Mouse (Mus musculus) embryonic facial prominence, embryonic 12.5 days (tissue): ENCODE results near the gene Chd5. TPM values are rescaled to one million over a fixed set of nuclear protein-coding genes. Genes with fewer than 3 reads are reported as not detected.

Source experiments
- ATAC-seq: fragments of 200-750 bp; cut with Nextera tagmentation; 2 replicates; pipeline ENCODE4 v1.8.0; 2017; ENCODE audit not compliant: insufficient number of reproducible peaks, insufficient read depth, low FRiP score, low TSS enrichment
- H3K27ac ChIP-seq: fragments of 300-500 bp; sonication (generic); 2 replicates; pipeline ENCODE4 v1.5.1; 2016; ENCODE audit warnings: mild to moderate bottlenecking
- H3K27me3 ChIP-seq: fragments of 300-500 bp; sonication (generic); 2 replicates; pipeline ENCODE4 v1.6.1; 2016; ENCODE audit warnings: mild to moderate bottlenecking, moderate library complexity
- H3K36me3 ChIP-seq: fragments of 300-500 bp; sonication (generic); 2 replicates; pipeline ENCODE4 v1.6.1; 2016; ENCODE audit warnings: mild to moderate bottlenecking
- H3K4me1 ChIP-seq: fragments of 300-500 bp; sonication (generic); 2 replicates; pipeline ENCODE4 v1.6.1; 2016
- H3K4me2 ChIP-seq: fragments of 300-500 bp; sonication (generic); replicated peaks from 2 replicates; pipeline ENCODE4 v1.6.1; 2016; ENCODE audit warnings: mild to moderate bottlenecking, moderate library complexity
- H3K4me3 ChIP-seq: fragments of 300-500 bp; sonication (generic); 2 replicates; pipeline ENCODE4 v1.5.1; 2016; ENCODE audit warnings: mild to moderate bottlenecking
- H3K9ac ChIP-seq: fragments of 300-500 bp; sonication (generic); 2 replicates; pipeline ENCODE4 v1.6.1; 2016; ENCODE audit warnings: mild to moderate bottlenecking, moderate library complexity
- H3K9me3 ChIP-seq: fragments of 300-500 bp; sonication (generic); 2 replicates; pipeline ENCODE4 v1.6.1; 2016; ENCODE audit warnings: mild to moderate bottlenecking, moderate library complexity
- WGBS: fragments of 180-500 bp; shearing (Covaris S2); methylation state at CpG from one replicate; pipeline ENCODE4 v1.1.7; 2016; 5-methylcytosine and 5-hydroxymethylcytosine counted together
- polyA plus RNA-seq: library from polyadenylated mRNA; unstranded; fragments of >200 nt; fragmentation: Nextera tagmentation; extraction: Ambion mirVana; gene quantifications from 2 replicates; pipeline ENCODE4 v1.2.1, GENCODE M21; 2016

Chd5 gene
- polyA plus RNA-seq, 1 experiment from 2014 or later, result 0.46 TPM

- Histone ChIP-seq H3K27ac (no peak overlapping the region), H3K36me3 (peaks cover 57% of the 10 kb centered on the region), H3K9me3 (no peaks in the 10 kb centered on the region), H3K9ac (no peak overlapping the region), H3K4me3 (no peak overlapping the region), H3K4me1 (peaks cover 20% of the 10 kb centered on the region), H3K4me2 (no peak overlapping the region), H3K27me3 (0 out of 2 replicates have a peak, but pooled peaks cover 7% of the 10 kb centered on the region)
- no peak for ATAC-seq
- 93% methylated on average over 8 of the region's 8 CpGs for WGBS
Measured at GRCm38 (mm10) chr4:152300375-152300774, 38.1 kb upstream of the Chd5 start.

GRCm38 (mm10) chr4:152302012-152302411, 36.4 kb upstream of the Chd5 start:
- Histone ChIP-seq H3K36me3 (peaks cover 57% of the 10 kb centered on the region), H3K27ac (no peak overlapping the region), H3K4me3 (no peak overlapping the region), H3K9ac (no peak overlapping the region), H3K4me1 (peaks cover 12% of the 10 kb centered on the region), H3K27me3 (no peaks in the 10 kb centered on the region), H3K9me3 (no peaks in the 10 kb centered on the region), H3K4me2 (no peak overlapping the region)
- no peak for ATAC-seq
- 79% methylated on average over 11 of the region's 11 CpGs for WGBS

DNA sequence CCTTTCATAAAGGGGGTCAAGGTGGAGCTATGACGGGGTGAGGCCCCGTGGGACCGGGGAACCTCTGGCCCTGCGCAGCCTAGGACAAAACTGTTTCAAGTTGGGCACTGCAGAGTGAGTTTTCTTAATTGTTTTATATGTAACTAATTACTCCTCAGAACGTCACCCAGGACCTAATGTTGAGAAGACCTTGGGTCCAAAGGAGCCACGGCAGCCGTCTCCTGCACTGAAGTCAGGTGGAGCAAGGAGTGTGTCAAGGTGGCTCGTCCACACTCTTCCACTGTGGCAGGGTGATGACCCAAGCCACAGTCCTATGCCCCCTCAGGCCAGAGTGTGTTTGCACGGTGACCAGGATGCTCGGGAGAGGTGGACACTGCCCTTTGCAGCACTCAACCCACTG, 35.3 kb upstream of the Chd5 start:
- Histone ChIP-seq H3K4me1 (peaks cover 7% of the 10 kb centered on the region), H3K27ac (no peak overlapping the region), H3K4me2 (no peak overlapping the region), H3K9me3 (no peaks in the 10 kb centered on the region), H3K4me3 (no peak overlapping the region), H3K36me3 (peaks cover 57% of the 10 kb centered on the region), H3K27me3 (no peaks in the 10 kb centered on the region), H3K9ac (no peak overlapping the region)
- ATAC-seq, result no peak
- 88% methylated on average over 10 of the region's 10 CpGs for WGBS

- no peak for ATAC-seq
- no peak overlapping the region for H3K4me2 ChIP-seq
- H3K9me3 ChIP-seq, result no peaks in the 10 kb centered on the region
- no peak overlapping the region for H3K27ac ChIP-seq
- 93% methylated on average over 6 of the region's 6 CpGs for WGBS
- H3K9ac ChIP-seq, result no peak overlapping the region
- no peak overlapping the region for H3K4me3 ChIP-seq
- H3K4me1 ChIP-seq, result no peaks in the 10 kb centered on the region
- 0 out of 2 replicates have a peak, but pooled peaks cover 5% of the 10 kb centered on the region for H3K27me3 ChIP-seq
- H3K36me3 ChIP-seq, result peaks cover 61% of the 10 kb centered on the region
Measured at GRCm38 (mm10) chr4:152304685-152305084, 33.8 kb upstream of the Chd5 start.

- no peaks in the 10 kb centered on the region for H3K4me1 ChIP-seq
- no peaks in the 10 kb centered on the region for H3K9me3 ChIP-seq
- H3K27ac ChIP-seq, result no peak overlapping the region
- WGBS, result 81% methylated on average over 6 of the region's 6 CpGs
- H3K36me3 ChIP-seq, result peaks cover 48% of the 10 kb centered on the region
- H3K27me3 ChIP-seq, result peaks cover 18% of the 10 kb centered on the region
- no peak overlapping the region for H3K4me3 ChIP-seq
- 0 out of 2 replicates have a peak overlapping the region, but pooled peaks have one; percentile 32 for H3K9ac ChIP-seq
- no peak overlapping the region for H3K4me2 ChIP-seq
- ATAC-seq, result no peak
Measured at GRCm38 (mm10) chr4:152305991-152306390, 32.5 kb upstream of the Chd5 start.

DNA sequence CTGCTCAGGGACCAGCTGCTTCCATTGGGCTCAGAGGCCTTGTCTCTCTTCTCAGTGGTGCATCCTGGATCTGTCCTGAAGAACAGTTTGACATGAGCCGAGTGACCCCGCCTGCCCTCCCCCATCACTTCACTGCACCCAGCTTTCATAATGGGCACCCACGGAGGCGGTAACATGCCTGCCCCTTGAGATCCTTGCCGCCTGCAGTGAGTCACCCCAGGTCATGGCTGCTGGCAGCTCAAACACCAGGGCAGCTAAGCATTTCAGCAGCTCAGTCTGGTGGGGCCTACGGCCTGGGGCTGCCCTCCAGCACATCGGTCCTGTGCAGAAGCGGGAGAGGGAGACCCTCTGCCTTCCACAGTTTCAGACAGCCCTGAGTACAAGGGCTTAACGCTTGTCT, 30.9 kb upstream of the Chd5 start:
- H3K27me3 ChIP-seq, result peaks cover 33% of the 10 kb centered on the region
- no peak overlapping the region for H3K27ac ChIP-seq
- 75% methylated on average over 9 of the region's 9 CpGs for WGBS
- H3K9me3 ChIP-seq, result no peaks in the 10 kb centered on the region
- H3K4me2 ChIP-seq, result no peak overlapping the region
- H3K9ac ChIP-seq, result no peak overlapping the region
- no peak for ATAC-seq
- H3K36me3 ChIP-seq, result peaks cover 33% of the 10 kb centered on the region
- H3K4me1 ChIP-seq, result 0 out of 2 replicates have a peak, but pooled peaks cover 5% of the 10 kb centered on the region
- no peak overlapping the region for H3K4me3 ChIP-seq

- Histone ChIP-seq H3K36me3 (0 out of 2 replicates have a peak, but pooled peaks cover 8% of the 10 kb centered on the region), H3K4me2 (peak overlapping the region; percentile 51), H3K4me1 (peaks cover 25% of the 10 kb centered on the region), H3K27ac (no peak overlapping the region), H3K9ac (no peak overlapping the region), H3K9me3 (no peaks in the 10 kb centered on the region), H3K27me3 (peaks cover 80% of the 10 kb centered on the region), H3K4me3 (no peak overlapping the region; the same call in 1 of the 2 replicates)
- no peak for ATAC-seq
- WGBS, result 4% methylated on average over 14 of the region's 14 CpGs
Measured at GRCm38 (mm10) chr4:152312186-152312585, 26.3 kb upstream of the Chd5 start.

DNA sequence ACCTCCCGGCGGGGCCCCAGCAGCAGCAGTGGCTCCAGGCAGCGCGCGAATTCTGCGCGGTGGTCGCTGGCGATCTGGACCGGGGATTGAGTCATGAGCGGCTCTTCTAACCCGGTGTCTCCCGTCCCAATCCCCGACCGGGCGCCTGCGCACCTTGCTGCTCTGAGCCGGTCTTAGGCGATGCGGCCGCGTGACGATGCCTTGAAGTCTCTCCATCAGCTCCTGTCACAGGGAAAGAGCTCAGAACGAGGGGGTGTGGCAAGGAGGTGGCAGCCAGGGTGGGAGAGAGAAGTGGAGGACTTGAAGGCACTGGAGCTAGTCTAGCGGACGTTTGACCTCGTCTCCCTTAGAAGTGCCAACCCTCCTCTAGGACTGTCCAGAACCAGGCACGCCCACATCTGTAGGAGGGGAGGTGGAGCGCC, 25.2 kb upstream of the Chd5 start:
- H3K4me2 ChIP-seq, result peak overlapping the region; percentile 51
- H3K9me3 ChIP-seq, result no peaks in the 10 kb centered on the region
- 0 out of 2 replicates have a peak overlapping the region, but pooled peaks have one; percentile 19 for H3K9ac ChIP-seq
- H3K36me3 ChIP-seq, result 0 out of 2 replicates have a peak, but pooled peaks cover 8% of the 10 kb centered on the region
- peaks cover 25% of the 10 kb centered on the region for H3K4me1 ChIP-seq
- H3K27ac ChIP-seq, result no peak overlapping the region
- under 1% methylated on average over 29 of the region's 29 CpGs for WGBS
- peaks cover 90% of the 10 kb centered on the region for H3K27me3 ChIP-seq
- no peak for ATAC-seq
- H3K4me3 ChIP-seq, result peak overlapping the region; percentile 28

DNA sequence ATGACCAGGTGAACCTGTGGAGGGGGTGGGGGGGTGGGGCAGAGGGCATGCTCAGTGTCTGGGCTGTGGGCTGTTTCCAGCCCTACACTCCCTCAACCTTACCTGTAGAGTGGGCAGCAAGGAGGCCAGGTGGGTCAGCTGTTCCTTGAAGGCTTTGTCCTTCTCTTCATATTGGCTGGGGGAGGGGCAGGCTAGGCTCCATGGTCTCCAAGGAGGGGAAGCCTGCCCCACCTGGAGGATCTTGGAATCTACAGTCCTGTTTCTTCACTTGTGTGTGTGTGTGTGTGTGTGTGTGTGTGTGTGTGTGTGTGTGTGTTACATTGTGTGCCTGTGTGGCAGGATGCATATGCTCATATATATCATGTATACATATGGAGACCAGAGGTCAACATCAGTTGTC, 24.5 kb upstream of the Chd5 start:
- Histone ChIP-seq H3K4me1 (peaks cover 25% of the 10 kb centered on the region), H3K4me2 (peak overlapping the region; percentile 51), H3K4me3 (peak overlapping the region; percentile 28), H3K36me3 (0 out of 2 replicates have a peak, but pooled peaks cover 3% of the 10 kb centered on the region), H3K9me3 (no peaks in the 10 kb centered on the region), H3K27ac (no peak overlapping the region), H3K9ac (no peak overlapping the region), H3K27me3 (peaks cover 95% of the 10 kb centered on the region)
- no peak for ATAC-seq

- Histone ChIP-seq H3K9me3 (no peaks in the 10 kb centered on the region), H3K4me3 (peak overlapping the region; percentile 29), H3K27me3 (peaks cover 81% of the 10 kb centered on the region), H3K4me1 (peaks cover 25% of the 10 kb centered on the region), H3K27ac (no peak overlapping the region), H3K9ac (no peak overlapping the region), H3K36me3 (no peaks in the 10 kb centered on the region), H3K4me2 (peak overlapping the region; percentile 52)
- no peak for ATAC-seq
- WGBS, result 1% methylated on average over 43 of the region's 43 CpGs
Measured at GRCm38 (mm10) chr4:152315498-152316213, 22.8 kb upstream of the Chd5 start.

DNA sequence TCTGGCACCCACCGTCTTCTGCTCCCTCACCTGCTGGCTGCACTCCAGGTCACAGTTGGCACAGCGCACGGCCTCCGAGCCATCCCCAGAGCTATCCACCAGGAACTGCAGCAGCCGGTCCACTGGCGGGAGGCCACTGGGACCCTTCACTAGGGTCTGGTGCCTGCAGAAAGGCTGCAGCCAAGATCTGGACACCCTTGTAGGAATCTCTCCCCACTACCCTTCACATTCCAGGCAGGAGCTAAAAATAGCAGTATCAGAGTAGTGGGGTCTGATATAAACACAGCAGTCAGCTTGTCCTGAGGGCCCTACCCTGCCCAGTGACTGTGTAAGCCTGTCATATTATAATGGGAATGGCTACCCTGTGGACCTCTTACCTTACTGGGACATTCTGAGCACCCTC, 20.8 kb upstream of the Chd5 start:
- no peak overlapping the region for H3K4me3 ChIP-seq
- H3K9ac ChIP-seq, result no peak overlapping the region
- H3K4me2 ChIP-seq, result no peak overlapping the region
- peaks cover 61% of the 10 kb centered on the region for H3K27me3 ChIP-seq
- no peak for ATAC-seq
- H3K36me3 ChIP-seq, result no peaks in the 10 kb centered on the region
- WGBS, result 78% methylated on average over 6 of the region's 6 CpGs
- no peak overlapping the region for H3K27ac ChIP-seq
- no peaks in the 10 kb centered on the region for H3K9me3 ChIP-seq
- peaks cover 19% of the 10 kb centered on the region for H3K4me1 ChIP-seq

- Histone ChIP-seq H3K36me3 (no peaks in the 10 kb centered on the region), H3K27ac (no peak within 1 kb of the TSS), H3K4me3 (peak within 1 kb of the TSS; percentile 9; the same call in 1 of the 2 replicates), H3K4me1 (peaks cover 9% of the 10 kb centered on the region), H3K4me2 (peak within 1 kb of the TSS; percentile 32), H3K27me3 (peaks cover 50% of the 10 kb centered on the region), H3K9ac (no peak within 1 kb of the TSS), H3K9me3 (no peaks in the 10 kb centered on the region)
- ATAC-seq, result no peak; the same call in 1 of the 2 replicates
- 4% methylated on average over 26 of the region's 26 CpGs for WGBS
Measured at GRCm38 (mm10) chr4:152318517-152319234, 19.8 kb upstream of the Chd5 start, which contains the start of gene Rnf207. Rnf207 (minus strand) TSS chr4:152318993.
